Mouse (Mus musculus) neural tube, embryonic 15.5 days (tissue): ENCODE measurements around the gene Sf3a1. TPM values are rescaled to one million over a fixed set of nuclear protein-coding genes. Genes with fewer than 3 reads are reported as not detected.

Experiments
- ATAC-seq: fragments of 200-750 bp; cut with Nextera tagmentation; 2 replicates; pipeline ENCODE4 v1.8.0; 2017; ENCODE audit warnings: mild to moderate bottlenecking, moderate TSS enrichment, moderate library complexity; ENCODE audit not compliant: low FRiP score
- H3K27ac ChIP-seq: fragments of 300-500 bp; sonication (generic); replicated peaks from 2 replicates; pipeline ENCODE4 v1.5.1; 2015; ENCODE audit warnings: mild to moderate bottlenecking, inconsistent platforms
- H3K27me3 ChIP-seq: fragments of 300-500 bp; sonication (generic); replicated peaks from 2 replicates; pipeline ENCODE4 v1.6.1; 2015; ENCODE audit warnings: inconsistent platforms
- H3K36me3 ChIP-seq: fragments of 300-500 bp; sonication (generic); 2 replicates; pipeline ENCODE4 v1.6.1; 2015; ENCODE audit warnings: inconsistent platforms
- H3K4me1 ChIP-seq: fragments of 300-500 bp; sonication (generic); 2 replicates; pipeline ENCODE4 v1.6.1; 2015; ENCODE audit warnings: inconsistent platforms
- H3K4me2 ChIP-seq: fragments of 300-500 bp; sonication (generic); 2 replicates; pipeline ENCODE4 v1.6.1; 2015; ENCODE audit warnings: inconsistent platforms, mild to moderate bottlenecking, moderate library complexity
- H3K4me3 ChIP-seq: fragments of 300-500 bp; sonication (generic); replicated peaks from 2 replicates; pipeline ENCODE4 v1.5.1; 2015; ENCODE audit warnings: mild to moderate bottlenecking, inconsistent platforms
- H3K9ac ChIP-seq: fragments of 300-500 bp; sonication (generic); replicated peaks from 2 replicates; pipeline ENCODE4 v1.6.1; 2015; ENCODE audit warnings: mild to moderate bottlenecking, inconsistent platforms
- H3K9me3 ChIP-seq: fragments of 300-500 bp; sonication (generic); replicated peaks from 2 replicates; pipeline ENCODE4 v1.6.1; 2016; ENCODE audit warnings: inconsistent platforms
- WGBS: fragments of 180-500 bp; shearing (Covaris S2); methylation state at CpG from one replicate; pipeline ENCODE4 v1.1.7; 2015; ENCODE audit warnings: mixed read lengths; 5-methylcytosine and 5-hydroxymethylcytosine counted together
- polyA plus RNA-seq: library from polyadenylated mRNA; unstranded; fragments of >200 nt; fragmentation: Nextera tagmentation; extraction: Ambion mirVana; gene quantifications from 2 replicates; pipeline ENCODE4 v1.2.1, GENCODE M21; 2015

Gene Sf3a1
- polyA plus RNA-seq, 1 experiment from 2014 or later, result 41.8 TPM

DNA sequence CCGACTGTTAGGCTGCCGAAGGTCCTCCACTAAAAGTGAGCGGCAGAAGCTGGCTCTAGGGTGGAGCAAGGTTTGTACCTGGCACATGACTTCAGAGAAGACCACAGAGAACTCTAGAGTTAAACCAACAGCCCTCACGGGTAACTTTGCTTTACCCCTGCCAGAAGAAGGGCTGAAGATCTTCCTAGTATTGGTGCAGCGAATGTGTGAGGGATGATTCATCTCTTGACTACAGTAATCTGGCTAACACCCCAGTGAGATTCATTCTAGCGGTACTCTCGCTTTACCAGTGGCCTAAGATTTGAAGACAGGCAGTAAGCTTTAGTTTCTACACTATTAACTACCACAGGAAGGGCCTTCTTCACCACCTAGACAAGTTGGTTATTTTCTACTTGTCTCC, 45.8 kb downstream of the Sf3a1 start:
- Histone ChIP-seq H3K9ac (no peak overlapping the region), H3K4me1 (peaks cover 11% of the 10 kb centered on the region; the same call in 1 of the 2 replicates), H3K4me3 (no peak overlapping the region), H3K27ac (no peak overlapping the region), H3K36me3 (peaks cover 40% of the 10 kb centered on the region), H3K4me2 (no peak overlapping the region), H3K9me3 (no peaks in the 10 kb centered on the region), H3K27me3 (no peaks in the 10 kb centered on the region)
- no peak for ATAC-seq
- 90% methylated on average over 7 of the region's 7 CpGs for WGBS

DNA sequence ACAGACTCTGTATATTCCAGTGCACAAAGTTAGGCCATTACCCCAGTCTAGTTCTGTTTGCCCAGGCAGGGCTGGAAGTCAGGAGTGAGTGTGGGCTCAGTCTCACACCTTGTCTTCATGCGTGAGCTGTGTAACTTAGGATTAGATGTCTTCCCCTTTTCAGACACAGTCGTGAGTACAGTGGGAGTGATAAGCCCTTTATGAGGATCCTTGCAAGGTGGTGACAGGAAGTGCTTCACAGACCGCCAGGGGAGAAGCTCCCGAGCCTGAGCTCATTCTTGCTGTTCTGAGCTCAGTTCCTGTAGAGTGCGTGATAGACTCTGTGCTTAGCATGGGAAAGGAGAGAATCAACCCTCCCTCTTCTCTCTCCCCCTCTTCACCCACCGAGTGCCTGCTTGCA, 46.4 kb downstream of the Sf3a1 start:
- H3K27ac ChIP-seq, result no peak overlapping the region
- H3K36me3 ChIP-seq, result peaks cover 45% of the 10 kb centered on the region
- no peak for ATAC-seq

GRCm38 (mm10) chr11:4207655-4208054, 47.5 kb downstream of the Sf3a1 start:
- Histone ChIP-seq H3K27me3 (no peaks in the 10 kb centered on the region), H3K4me1 (peaks cover 8% of the 10 kb centered on the region; the same call in 1 of the 2 replicates), H3K9me3 (no peaks in the 10 kb centered on the region), H3K4me2 (no peak overlapping the region), H3K9ac (no peak overlapping the region), H3K27ac (no peak overlapping the region), H3K36me3 (peaks cover 53% of the 10 kb centered on the region), H3K4me3 (no peak overlapping the region)
- no peak for ATAC-seq
- WGBS, result 94% methylated on average over 9 of the region's 9 CpGs

More for the DNA sequence above, 46.4 kb downstream of the Sf3a1 start:
- Histone ChIP-seq H3K4me2 (no peak overlapping the region), H3K4me3 (no peak overlapping the region), H3K9me3 (no peaks in the 10 kb centered on the region), H3K27me3 (no peaks in the 10 kb centered on the region), H3K4me1 (peaks cover 11% of the 10 kb centered on the region; the same call in 1 of the 2 replicates), H3K9ac (no peak overlapping the region)
- WGBS, result 83% methylated on average over 6 of the region's 6 CpGs

- WGBS, result 85% methylated on average over 5 of the region's 5 CpGs
- H3K9ac ChIP-seq, result no peak overlapping the region
- no peak overlapping the region for H3K4me2 ChIP-seq
- no peak overlapping the region for H3K4me3 ChIP-seq
- no peak for ATAC-seq
- no peaks in the 10 kb centered on the region for H3K27me3 ChIP-seq
- peaks cover 72% of the 10 kb centered on the region for H3K36me3 ChIP-seq
- no peaks in the 10 kb centered on the region for H3K4me1 ChIP-seq
- H3K9me3 ChIP-seq, result no peaks in the 10 kb centered on the region
- H3K27ac ChIP-seq, result no peak overlapping the region
Observed at GRCm38 (mm10) chr11:4209556-4209955, 49.4 kb downstream of the Sf3a1 start.

DNA sequence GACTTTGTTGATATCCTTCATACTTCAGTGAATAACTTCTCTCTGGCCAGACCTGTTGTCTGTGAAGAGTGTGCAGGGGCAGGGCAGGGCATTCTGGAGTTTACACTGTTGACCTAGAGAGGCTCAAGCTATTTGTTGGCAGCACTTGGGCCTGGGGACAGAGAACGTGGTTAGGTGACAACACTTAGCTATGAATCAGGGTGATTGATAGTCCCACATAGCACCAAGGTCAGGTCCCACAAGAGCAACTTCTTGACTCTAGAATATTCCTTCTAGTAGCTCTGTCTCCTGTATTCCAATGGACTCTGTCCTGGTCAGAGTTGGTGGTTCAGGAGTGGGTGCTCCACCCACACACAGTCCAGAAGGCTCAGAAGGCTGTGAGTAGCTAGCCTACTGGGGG, 50.6 kb downstream of the Sf3a1 start:
- WGBS, result 63% methylated on average over 1 of the region's 1 CpGs
- no peak for ATAC-seq

GRCm38 (mm10) chr11:4213107-4213506, 53.0 kb downstream of the Sf3a1 start:
- H3K9ac ChIP-seq, result no peak overlapping the region
- no peaks in the 10 kb centered on the region for H3K9me3 ChIP-seq
- peaks cover 64% of the 10 kb centered on the region for H3K36me3 ChIP-seq
- peaks cover 7% of the 10 kb centered on the region for H3K27me3 ChIP-seq
- peaks cover 5% of the 10 kb centered on the region for H3K4me1 ChIP-seq
- ATAC-seq, result no peak
- H3K4me2 ChIP-seq, result no peak overlapping the region
- no peak overlapping the region for H3K4me3 ChIP-seq
- WGBS, result 96% methylated on average over 10 of the region's 10 CpGs
- H3K27ac ChIP-seq, result no peak overlapping the region

More for the DNA sequence above, 50.6 kb downstream of the Sf3a1 start:
- no peak overlapping the region for H3K4me2 ChIP-seq
- H3K36me3 ChIP-seq, result peaks cover 81% of the 10 kb centered on the region
- no peaks in the 10 kb centered on the region for H3K9me3 ChIP-seq
- H3K4me1 ChIP-seq, result no peaks in the 10 kb centered on the region
- no peak overlapping the region for H3K27ac ChIP-seq
- no peak overlapping the region for H3K9ac ChIP-seq
- H3K4me3 ChIP-seq, result no peak overlapping the region
- H3K27me3 ChIP-seq, result no peaks in the 10 kb centered on the region

GRCm38 (mm10) chr11:4214572-4214971, 54.4 kb downstream of the Sf3a1 start:
- no peak for ATAC-seq
- H3K9ac ChIP-seq, result no peak overlapping the region
- no peaks in the 10 kb centered on the region for H3K9me3 ChIP-seq
- peaks cover 17% of the 10 kb centered on the region for H3K4me1 ChIP-seq
- no peak overlapping the region for H3K4me3 ChIP-seq
- WGBS, result 96% methylated on average over 14 of the region's 14 CpGs
- no peak overlapping the region for H3K4me2 ChIP-seq
- no peak overlapping the region for H3K27ac ChIP-seq
- H3K36me3 ChIP-seq, result peaks cover 53% of the 10 kb centered on the region
- peaks cover 22% of the 10 kb centered on the region for H3K27me3 ChIP-seq

DNA sequence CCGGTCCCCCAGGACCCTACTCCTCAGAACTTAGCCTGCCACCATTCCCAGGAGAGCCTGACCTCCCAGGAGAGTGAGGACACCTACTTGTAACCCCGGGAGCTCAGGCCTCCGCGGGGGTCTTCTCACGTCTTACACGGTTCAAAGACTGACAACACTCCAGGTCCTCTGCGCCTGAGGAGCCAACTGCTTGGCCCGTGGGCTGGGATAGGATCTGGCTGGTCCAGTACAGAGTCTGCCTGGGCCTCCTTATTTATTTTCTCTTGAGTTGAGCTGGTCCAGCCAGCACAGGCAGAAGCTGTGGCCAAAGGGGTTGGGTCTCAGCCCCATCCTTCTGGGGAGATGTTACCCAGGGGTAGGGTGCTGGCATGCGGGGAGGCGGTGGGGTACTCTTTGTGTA, 54.9 kb downstream of the Sf3a1 start:
- no peak for ATAC-seq
- Histone ChIP-seq H3K36me3 (peaks cover 50% of the 10 kb centered on the region), H3K4me3 (no peak overlapping the region), H3K27me3 (peaks cover 27% of the 10 kb centered on the region), H3K4me2 (no peak overlapping the region), H3K4me1 (peaks cover 17% of the 10 kb centered on the region), H3K9me3 (no peaks in the 10 kb centered on the region), H3K27ac (no peak overlapping the region), H3K9ac (no peak overlapping the region)
- 83% methylated on average over 10 of the region's 10 CpGs for WGBS

DNA sequence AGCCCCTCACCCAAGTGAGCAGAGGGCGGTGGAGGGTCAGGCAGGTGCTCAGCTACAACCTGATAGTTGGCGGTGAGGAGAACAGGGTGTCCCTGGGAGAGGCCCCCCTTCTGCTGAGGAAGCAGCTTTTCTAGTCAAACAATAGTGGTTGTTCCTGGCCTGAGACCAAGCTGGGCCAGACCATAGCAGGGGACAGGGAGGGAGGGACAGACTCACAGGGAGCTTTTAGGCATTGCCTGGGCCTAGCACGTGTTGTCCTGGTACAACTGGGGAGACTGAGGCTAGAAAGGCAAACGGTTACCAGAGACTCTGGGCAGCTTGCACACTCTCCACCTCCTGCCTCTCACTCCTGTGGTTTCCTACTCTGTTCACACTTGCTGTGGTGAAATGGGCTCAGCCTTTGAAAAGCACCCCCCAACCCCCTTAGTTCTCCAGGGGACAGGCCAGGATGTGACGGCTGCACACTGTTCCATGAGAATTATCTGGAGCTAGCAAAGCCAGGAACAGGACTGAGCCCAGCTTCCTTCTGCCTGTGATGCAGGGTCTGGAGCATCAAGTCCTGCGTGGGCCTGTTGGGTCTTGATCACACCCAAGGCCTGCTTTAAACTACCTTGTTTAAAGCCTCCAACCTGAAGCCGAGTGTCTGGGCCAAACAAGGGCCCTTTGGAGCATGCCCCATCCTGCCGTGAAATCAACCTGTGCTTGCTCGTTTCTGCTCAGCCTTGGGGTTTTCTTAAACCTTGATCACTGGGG, 56.3 kb downstream of the Sf3a1 start:
- Histone ChIP-seq H3K4me2 (no peak overlapping the region), H3K36me3 (peaks cover 37% of the 10 kb centered on the region), H3K9me3 (no peaks in the 10 kb centered on the region), H3K4me1 (peaks cover 17% of the 10 kb centered on the region), H3K27me3 (peaks cover 27% of the 10 kb centered on the region), H3K27ac (0 out of 2 replicates have a peak overlapping the region, but pooled peaks have one; percentile 28), H3K9ac (no peak overlapping the region), H3K4me3 (no peak overlapping the region)
- 84% methylated on average over 9 of the region's 9 CpGs for WGBS
- no peak for ATAC-seq

DNA sequence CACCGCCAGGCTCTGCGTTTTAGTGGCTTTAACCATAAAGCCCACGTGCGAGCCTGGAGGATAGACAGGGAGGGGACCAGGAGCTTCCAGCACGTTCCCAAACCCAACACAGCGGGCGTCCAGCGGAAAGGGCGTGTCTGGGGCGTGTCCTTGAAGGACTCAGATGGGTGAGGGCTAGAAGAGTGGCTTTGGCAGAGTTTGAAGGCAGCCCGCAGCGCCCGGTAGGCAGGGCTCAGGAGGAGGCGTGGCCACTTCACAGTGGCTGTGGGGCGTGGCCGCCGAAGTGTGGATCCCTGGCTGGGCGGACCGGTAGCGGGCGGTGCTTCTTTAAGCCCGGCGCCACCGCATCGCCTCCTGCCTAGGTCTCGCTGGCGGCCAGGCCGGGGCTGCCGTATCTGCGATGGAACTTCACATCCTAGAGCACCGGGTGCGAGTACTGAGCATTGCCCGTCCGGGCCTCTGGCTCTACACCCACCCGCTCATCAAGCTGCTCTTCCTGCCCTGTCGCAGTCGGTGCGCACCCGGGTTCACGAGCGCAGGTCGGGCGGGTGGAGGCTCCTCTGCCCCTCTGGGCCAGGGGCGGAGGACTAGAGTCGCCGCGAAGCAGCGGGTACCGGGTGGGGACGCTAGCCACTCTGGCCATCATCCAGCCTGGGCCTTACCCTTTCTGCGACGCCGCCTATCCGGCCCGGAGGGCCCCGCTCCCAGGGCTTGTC, 57.9 kb downstream of the Sf3a1 start, which contains the start of gene Castor1:
Gene Castor1 (plus strand): TSS at position 312 of the 716 bp plus-strand sequence.
- Histone ChIP-seq H3K36me3 (peaks cover 24% of the 10 kb centered on the region), H3K4me1 (peaks cover 17% of the 10 kb centered on the region), H3K4me2 (peak within 1 kb of the TSS; percentile 83), H3K9ac (peak within 1 kb of the TSS; percentile 45), H3K27me3 (peaks cover 27% of the 10 kb centered on the region), H3K9me3 (no peaks in the 10 kb centered on the region), H3K4me3 (peak within 1 kb of the TSS; percentile 45), H3K27ac (no peak within 1 kb of the TSS)
- ATAC-seq, result peak; percentile 68
- 1% methylated on average over 55 of the region's 56 CpGs for WGBS

DNA sequence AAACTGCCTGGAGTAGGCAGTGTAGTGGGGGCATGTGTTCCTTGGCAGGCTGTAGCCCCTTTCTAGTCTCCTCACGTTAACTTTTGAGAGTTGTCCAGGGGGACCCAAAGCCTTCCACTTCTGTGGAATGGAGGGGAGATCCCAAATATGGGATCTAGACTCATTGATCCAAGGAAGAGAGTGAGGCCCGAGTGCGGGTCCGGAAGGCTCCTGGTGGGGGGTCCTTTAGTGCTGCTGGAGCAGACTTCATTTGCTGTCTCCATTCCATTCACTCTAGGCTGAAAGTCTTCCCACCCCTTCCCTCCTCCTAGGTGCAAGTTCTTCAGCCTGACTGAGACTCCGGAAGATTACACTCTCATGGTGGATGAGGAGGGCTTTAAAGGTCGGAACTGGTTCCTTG, 58.5 kb downstream of the Sf3a1 start:
- Histone ChIP-seq H3K4me1 (peaks cover 17% of the 10 kb centered on the region), H3K4me2 (peak overlapping the region; percentile 83), H3K9ac (peak overlapping the region; percentile 45), H3K4me3 (peak overlapping the region; percentile 45), H3K27me3 (peaks cover 27% of the 10 kb centered on the region), H3K27ac (no peak overlapping the region), H3K36me3 (peaks cover 19% of the 10 kb centered on the region), H3K9me3 (no peaks in the 10 kb centered on the region)
- ATAC-seq, result peak; percentile 6; the same call in 1 of the 2 replicates
- 4% methylated on average over 6 of the region's 6 CpGs for WGBS
